Mouse (Mus musculus) bone marrow macrophage, adult 2 months (primary cell): ENCODE data around the gene Tctex1d4.

Experiments used
- CTCF ChIP-seq: IDR thresholded peaks from 2 replicates; pipeline ENCODE4 v1.5.1; 2012; ENCODE audit warnings: low read depth, mild to moderate bottlenecking, low read length, moderate library complexity
- POLR2A ChIP-seq: IDR thresholded peaks from 2 replicates; pipeline ENCODE4 v1.6.1; 2012; ENCODE audit warnings: mild to moderate bottlenecking, low read depth, low read length, borderline replicate concordance

- no peak for TF ChIP-seq POLR2A
- no peak for TF ChIP-seq CTCF
These were observed 21.9 kb upstream of the Tctex1d4 start for GRCm38 (mm10) chr4:117104672-117105071.
